Mouse (Mus musculus) layer of hippocampus, postnatal 36 days (tissue): ENCODE measurements around the gene Mtrf1l. TPM values are rescaled to one million over a fixed set of nuclear protein-coding genes. Genes with fewer than 3 reads are reported as not detected.

ENCODE experiments used
- DNase-seq, 2 experiments: peaks; one replicate each; pipeline ENCODE4 v3.0.0; 2022
- total RNA-seq, 2 experiments: library from RNA; stranded (reverse); gene quantifications; 2 replicates each; pipeline ENCODE4 v1.2.3; 2021

Mtrf1l gene
- total RNA-seq, 2 experiments from 2014 or later, result 9.7 to 14.8 TPM

GRCm38 (mm10) chr10:5804691-5805156 lies 19.0 kb downstream of the Mtrf1l start:
- DNase-seq, result no peak

GRCm38 (mm10) chr10:5803739-5804138 lies 20.0 kb downstream of the Mtrf1l start:
- no peak for DNase-seq

GRCm38 (mm10) chr10:5802866-5803265 lies 20.8 kb downstream of the Mtrf1l start:
- no peak for DNase-seq

GRCm38 (mm10) chr10:5800490-5800889 lies 23.2 kb downstream of the Mtrf1l start:
- DNase-seq, result no peak

- DNase-seq, result no peak
These were observed 25.6 kb downstream of the Mtrf1l start for GRCm38 (mm10) chr10:5798069-5798468.

- peak; percentile 45 for DNase-seq
These were observed 33.1 kb downstream of the Mtrf1l start for GRCm38 (mm10) chr10:5790657-5791056.

GRCm38 (mm10) chr10:5786923-5787322 lies 36.8 kb downstream of the Mtrf1l start:
- DNase-seq, result peak; percentile 5 to 14

Other genes starting within 250 kb of the Mtrf1l start
- under 1 TPM in 1 of 2 experiments, not detected in 1; 0.37 TPM for gene Myct1, start 230.1 kb downstream of the Mtrf1l start, total RNA-seq
- 10 to 100 TPM; 14.8 to 16.6 TPM for gene Vip, start 184.7 kb downstream of the Mtrf1l start, total RNA-seq
- gene Fbxo5, start 18.3 kb downstream of the Mtrf1l start, total RNA-seq, result 1 to 10 TPM; 1.3 to 1.5 TPM
- gene Rgs17, start 98.5 kb upstream of the Mtrf1l start, total RNA-seq, result 10 to 100 TPM; 33.6 to 36.3 TPM